Mouse (Mus musculus) forebrain, embryonic 10.5 days (tissue): ENCODE results near the gene 1700003F12Rik. TPM values are rescaled to one million over a fixed set of nuclear protein-coding genes. Genes with fewer than 3 reads are reported as not detected.

Experiments used
- DNase-seq: peaks from one replicate; pipeline ENCODE4 v3.0.0-alpha.2; 2017; ENCODE audit warnings: low spot score; ENCODE audit errors: extremely low spot score
- H3K27ac ChIP-seq: fragments of 300-500 bp; sonication (generic); 2 replicates; pipeline ENCODE4 v1.5.1; 2016; ENCODE audit warnings: mild to moderate bottlenecking
- H3K27me3 ChIP-seq: fragments of 300-500 bp; sonication (generic); 2 replicates; pipeline ENCODE4 v1.6.1; 2016; ENCODE audit warnings: mild to moderate bottlenecking; ENCODE audit not compliant: poor library complexity, severe bottlenecking
- H3K36me3 ChIP-seq: fragments of 300-500 bp; sonication (generic); replicated peaks from 2 replicates; pipeline ENCODE4 v1.6.1; 2016; ENCODE audit warnings: mild to moderate bottlenecking, moderate library complexity
- H3K4me1 ChIP-seq: fragments of 300-500 bp; sonication (generic); 2 replicates; pipeline ENCODE4 v1.6.1; 2016
- H3K4me3 ChIP-seq: fragments of 300-500 bp; sonication (generic); 2 replicates; pipeline ENCODE4 v1.5.1; 2016; ENCODE audit warnings: mild to moderate bottlenecking, moderate library complexity
- H3K9me3 ChIP-seq: fragments of 300-500 bp; sonication (generic); 2 replicates; pipeline ENCODE4 v1.6.1; 2016; ENCODE audit warnings: mild to moderate bottlenecking, moderate library complexity
- WGBS: fragments of 180-500 bp; shearing (Covaris S2); methylation state at CpG from one replicate; pipeline ENCODE4 v1.1.7; 2016; 5-methylcytosine and 5-hydroxymethylcytosine counted together
- polyA plus RNA-seq: library from polyadenylated mRNA; unstranded; fragments of >200 nt; fragmentation: Nextera tagmentation; extraction: Ambion mirVana; gene quantifications from 2 replicates; pipeline ENCODE4 v1.2.1, GENCODE M21; 2016

The 1700003F12Rik gene
- polyA plus RNA-seq, 1 experiment from 2014 or later: 4.2 TPM

DNA sequence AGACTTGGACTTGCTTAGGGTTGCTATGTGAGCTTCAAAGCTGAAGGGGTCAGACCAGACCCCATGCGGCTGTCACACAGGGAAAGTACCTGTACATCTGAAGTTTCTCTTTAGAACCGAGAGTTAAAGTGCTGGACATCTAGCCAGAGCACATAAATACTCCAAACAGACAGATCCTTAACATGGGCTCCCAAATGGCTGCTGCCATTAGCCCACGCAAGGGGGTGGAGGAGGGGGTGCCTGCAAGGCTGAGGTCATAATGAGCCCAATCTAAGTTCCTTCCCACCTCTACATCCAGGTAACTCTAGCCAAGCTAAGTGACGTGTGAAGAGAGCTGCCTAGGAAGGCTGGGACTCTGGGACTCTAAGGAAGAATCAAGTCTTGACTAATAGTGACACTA, 4.6 kb downstream of the 1700003F12Rik start, which contains the start of gene Actl10:
Actl10 (plus strand) TSS at position 301 of the 400 bp plus-strand sequence.
- H3K36me3 ChIP-seq: 0 out of 2 replicates have a peak, but pooled peaks cover 2% of the 10 kb centered on the region
- WGBS: 83% methylated on average over 4 of the region's 4 CpGs
- peak within 1 kb of the TSS; percentile 31 for H3K4me3 ChIP-seq
- H3K27me3 ChIP-seq: peaks cover 70% of the 10 kb centered on the region
- H3K9me3 ChIP-seq: no peaks in the 10 kb centered on the region
- peaks cover 45% of the 10 kb centered on the region for H3K4me1 ChIP-seq
- DNase-seq: no peak
- peak within 1 kb of the TSS; percentile 32; the same call in 1 of the 2 replicates for H3K27ac ChIP-seq

DNA sequence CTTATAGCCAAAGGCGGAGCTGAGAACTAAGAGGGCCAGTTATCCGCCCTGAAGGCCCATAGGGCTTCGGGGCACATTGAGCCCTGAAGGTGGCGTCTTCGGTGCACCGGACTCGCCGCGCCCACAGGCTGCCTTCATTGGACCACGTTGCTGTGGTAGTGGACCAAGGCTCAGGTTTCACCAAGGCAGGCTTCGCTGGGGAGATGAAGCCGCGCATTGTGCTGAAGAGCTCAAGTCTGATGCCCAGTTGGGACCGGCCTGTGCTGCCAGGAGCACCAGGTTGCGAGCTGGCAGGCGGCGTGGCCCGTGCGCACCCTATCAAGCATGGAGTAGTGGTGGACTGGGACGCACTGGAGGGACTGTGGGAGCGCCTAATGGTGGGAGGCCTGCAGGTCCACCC, 5.0 kb downstream of the 1700003F12Rik start:
- Histone ChIP-seq H3K36me3 (no peaks in the 10 kb centered on the region), H3K9me3 (no peaks in the 10 kb centered on the region), H3K27ac (peak overlapping the region; percentile 1; the same call in 1 of the 2 replicates), H3K4me1 (peaks cover 50% of the 10 kb centered on the region), H3K27me3 (peaks cover 71% of the 10 kb centered on the region), H3K4me3 (peak overlapping the region; percentile 31)
- 39% methylated on average over 21 of the region's 21 CpGs for WGBS
- DNase-seq: no peak

GRCm38 (mm10) chr2:154552424-154552907, 5.6 kb downstream of the 1700003F12Rik start:
- Histone ChIP-seq H3K27ac (peak overlapping the region; percentile 32; the same call in 1 of the 2 replicates), H3K4me3 (peak overlapping the region; percentile 31), H3K27me3 (peaks cover 74% of the 10 kb centered on the region), H3K9me3 (no peaks in the 10 kb centered on the region), H3K4me1 (peaks cover 55% of the 10 kb centered on the region), H3K36me3 (no peaks in the 10 kb centered on the region)
- WGBS: 28% methylated on average over 27 of the region's 27 CpGs
- DNase-seq: peak; percentile 64

- Histone ChIP-seq H3K36me3 (peaks cover 9% of the 10 kb centered on the region), H3K9me3 (no peaks in the 10 kb centered on the region), H3K27me3 (peaks cover 62% of the 10 kb centered on the region), H3K4me3 (no peak overlapping the region), H3K27ac (no peak overlapping the region), H3K4me1 (peaks cover 59% of the 10 kb centered on the region)
- DNase-seq: no peak
- 88% methylated on average over 6 of the region's 6 CpGs for WGBS
These were observed 8.3 kb downstream of the 1700003F12Rik start for GRCm38 (mm10) chr2:154555235-154555634.

GRCm38 (mm10) chr2:154557184-154557832, 10.4 kb downstream of the 1700003F12Rik start:
- Histone ChIP-seq H3K27me3 (peaks cover 42% of the 10 kb centered on the region), H3K27ac (peak overlapping the region; percentile 70; the same call in 1 of the 2 replicates), H3K9me3 (no peaks in the 10 kb centered on the region), H3K36me3 (peaks cover 30% of the 10 kb centered on the region), H3K4me3 (no peak overlapping the region), H3K4me1 (peaks cover 50% of the 10 kb centered on the region)
- WGBS: 60% methylated on average over 5 of the region's 5 CpGs
- DNase-seq: no peak

GRCm38 (mm10) chr2:154558264-154559039, 11.6 kb downstream of the 1700003F12Rik start, which contains the start of gene Necab3:
Gene Necab3 (minus strand): TSS chr2:154558890.
- peak; percentile 54 for DNase-seq
- Histone ChIP-seq H3K4me3 (peak within 1 kb of the TSS; percentile 47), H3K4me1 (peaks cover 42% of the 10 kb centered on the region), H3K27me3 (peaks cover 30% of the 10 kb centered on the region), H3K27ac (peak within 1 kb of the TSS; percentile 70), H3K36me3 (peaks cover 41% of the 10 kb centered on the region), H3K9me3 (no peaks in the 10 kb centered on the region)
- 3% methylated on average over 34 of the region's 34 CpGs for WGBS

DNA sequence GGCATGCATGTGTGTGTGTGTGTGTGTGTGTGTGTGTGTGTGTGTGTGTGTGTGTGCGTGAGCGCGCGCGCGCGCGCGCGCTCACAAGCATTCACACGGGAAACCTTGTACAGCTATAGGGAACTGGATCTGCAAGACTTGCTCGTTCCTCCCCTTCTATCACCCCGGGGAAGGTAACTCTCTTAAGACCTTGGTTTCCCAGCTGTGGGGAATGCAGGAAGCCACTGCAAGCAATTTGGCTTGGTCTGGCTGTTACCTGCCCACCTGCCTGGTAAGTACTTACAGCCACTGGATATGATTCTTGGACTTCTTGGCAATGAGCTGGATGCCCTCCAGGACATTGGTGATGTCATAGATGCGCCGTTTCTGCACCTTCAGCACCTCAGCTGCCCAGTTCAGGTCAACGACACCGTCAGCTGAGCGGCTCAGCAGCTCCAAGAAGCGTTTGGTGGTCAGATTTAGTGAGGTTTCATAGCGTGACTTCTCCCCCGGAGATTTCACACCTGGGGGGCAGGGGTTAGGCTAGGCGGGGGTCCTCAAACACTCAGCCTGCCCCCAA, 16.8 kb downstream of the 1700003F12Rik start:
- no peak overlapping the region for H3K4me3 ChIP-seq
- H3K4me1 ChIP-seq: peaks cover 49% of the 10 kb centered on the region
- no peak overlapping the region for H3K27ac ChIP-seq
- peaks cover 75% of the 10 kb centered on the region for H3K36me3 ChIP-seq
- 95% methylated on average over 22 of the region's 22 CpGs for WGBS
- no peaks in the 10 kb centered on the region for H3K9me3 ChIP-seq
- H3K27me3 ChIP-seq: no peaks in the 10 kb centered on the region
- no peak for DNase-seq

DNA sequence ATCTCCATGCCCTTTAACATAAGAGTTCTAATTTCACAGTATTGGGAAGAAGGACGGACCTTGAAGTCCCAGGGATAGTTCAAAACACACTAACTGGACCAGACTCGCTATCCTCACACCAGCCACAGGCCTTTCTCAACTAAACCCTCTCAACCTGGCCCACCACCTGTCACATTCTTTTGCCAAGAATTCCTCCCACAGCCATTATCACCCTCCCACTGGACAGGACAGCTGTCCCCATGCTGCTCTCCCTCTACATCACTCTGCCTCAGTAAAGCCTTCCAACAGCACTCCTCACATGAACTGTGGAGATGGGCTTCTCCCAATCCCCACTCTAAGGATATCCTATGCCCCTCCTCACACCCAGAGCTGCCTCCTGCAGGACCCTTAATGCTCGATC, 18.7 kb downstream of the 1700003F12Rik start:
- peaks cover 62% of the 10 kb centered on the region for H3K36me3 ChIP-seq
- H3K27ac ChIP-seq: peak overlapping the region; percentile 44; the same call in 1 of the 2 replicates
- no peak overlapping the region for H3K4me3 ChIP-seq
- 89% methylated on average over 3 of the region's 3 CpGs for WGBS
- no peaks in the 10 kb centered on the region for H3K9me3 ChIP-seq
- H3K4me1 ChIP-seq: peaks cover 53% of the 10 kb centered on the region
- DNase-seq: no peak
- H3K27me3 ChIP-seq: 0 out of 2 replicates have a peak, but pooled peaks cover 2% of the 10 kb centered on the region

DNA sequence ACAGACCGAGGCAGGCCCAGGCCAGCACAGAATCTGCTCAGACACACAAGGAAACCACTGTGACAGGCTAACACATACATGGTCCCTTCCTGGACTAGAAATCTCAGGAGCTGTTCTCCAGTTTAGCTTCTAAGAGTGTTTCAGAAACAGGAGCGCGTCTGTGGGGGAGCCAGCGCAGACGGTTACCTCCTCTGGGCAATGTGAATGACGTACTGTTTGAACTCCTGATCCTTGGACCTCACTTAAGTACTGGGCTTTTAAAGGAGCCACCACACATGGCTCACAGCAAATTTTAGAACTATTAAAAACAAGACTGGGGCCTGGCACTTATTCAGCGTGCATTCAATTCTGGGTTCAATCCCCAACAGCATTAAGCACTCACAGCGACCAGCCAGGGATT, 19.8 kb downstream of the 1700003F12Rik start:
- H3K4me1 ChIP-seq: peaks cover 61% of the 10 kb centered on the region

GRCm38 (mm10) chr2:154567766-154568165, 20.9 kb downstream of the 1700003F12Rik start:
- no peak for DNase-seq
- peaks cover 61% of the 10 kb centered on the region for H3K4me1 ChIP-seq
- WGBS: 83% methylated on average over 2 of the region's 2 CpGs

More for the DNA sequence above, 19.8 kb downstream of the 1700003F12Rik start:
- Histone ChIP-seq H3K27me3 (peaks cover 6% of the 10 kb centered on the region; the same call in 1 of the 2 replicates), H3K27ac (peak overlapping the region; percentile 44; the same call in 1 of the 2 replicates), H3K4me3 (peak overlapping the region; percentile 1; the same call in 1 of the 2 replicates), H3K36me3 (peaks cover 52% of the 10 kb centered on the region), H3K9me3 (no peaks in the 10 kb centered on the region)
- 68% methylated on average over 8 of the region's 8 CpGs for WGBS
- DNase-seq: no peak

DNA sequence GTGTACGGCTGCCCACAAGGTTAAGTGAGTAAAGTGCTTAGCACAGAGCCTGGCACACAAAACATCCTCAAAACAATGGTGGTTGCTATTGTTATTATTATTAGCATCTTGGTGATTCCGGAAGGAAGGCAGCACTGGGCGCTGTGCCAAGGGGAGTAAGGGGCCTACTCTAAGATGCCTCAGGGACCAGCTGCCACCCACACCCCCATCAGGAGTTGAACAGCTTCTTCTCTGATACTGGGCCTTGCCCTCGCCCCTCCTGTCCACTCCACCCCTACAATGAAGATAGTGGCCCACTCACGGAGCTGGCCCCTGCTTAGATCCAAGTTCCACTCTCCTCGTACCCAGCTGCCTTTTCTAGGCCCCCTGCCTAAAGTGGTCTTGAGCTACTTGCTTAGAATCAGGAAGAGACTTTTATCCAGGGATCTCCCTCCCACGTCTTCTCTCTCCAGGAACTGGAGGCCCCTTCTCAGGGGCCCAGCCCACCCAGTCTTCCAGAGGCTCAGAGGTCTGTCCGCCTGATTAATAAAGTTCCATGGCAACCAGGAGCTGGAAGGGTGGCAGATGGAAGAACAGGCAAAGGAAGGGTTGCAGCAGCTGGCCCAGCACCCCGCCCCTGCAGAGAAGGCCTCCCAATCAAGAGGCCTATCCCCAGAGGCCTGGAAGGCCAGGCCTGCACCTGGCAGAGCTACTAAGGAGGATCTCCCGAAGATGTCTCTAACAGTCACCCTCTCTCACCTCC, 21.6 kb downstream of the 1700003F12Rik start:
- no peaks in the 10 kb centered on the region for H3K9me3 ChIP-seq
- H3K27ac ChIP-seq: peak overlapping the region; percentile 98
- H3K4me3 ChIP-seq: peak overlapping the region; percentile 88
- H3K27me3 ChIP-seq: peaks cover 10% of the 10 kb centered on the region; the same call in 1 of the 2 replicates
- peak; percentile 51 for DNase-seq
- peaks cover 33% of the 10 kb centered on the region for H3K36me3 ChIP-seq
- peaks cover 61% of the 10 kb centered on the region for H3K4me1 ChIP-seq
- WGBS: 25% methylated on average over 10 of the region's 10 CpGs

More at GRCm38 (mm10) chr2:154567766-154568165, 20.9 kb downstream of the 1700003F12Rik start:
- peak overlapping the region; percentile 98 for H3K27ac ChIP-seq
- peak overlapping the region; percentile 88 for H3K4me3 ChIP-seq
- H3K36me3 ChIP-seq: peaks cover 40% of the 10 kb centered on the region
- H3K9me3 ChIP-seq: no peaks in the 10 kb centered on the region
- peaks cover 10% of the 10 kb centered on the region; the same call in 1 of the 2 replicates for H3K27me3 ChIP-seq
